Mouse (Mus musculus): ENCODE data around the gene Mylk4. TPM values are rescaled to one million over a fixed set of nuclear protein-coding genes. Genes with fewer than 3 reads are reported as not detected.

Mylk4 gene
- total RNA-seq, 2 experiments from 2014 or later: not detected

DNA sequence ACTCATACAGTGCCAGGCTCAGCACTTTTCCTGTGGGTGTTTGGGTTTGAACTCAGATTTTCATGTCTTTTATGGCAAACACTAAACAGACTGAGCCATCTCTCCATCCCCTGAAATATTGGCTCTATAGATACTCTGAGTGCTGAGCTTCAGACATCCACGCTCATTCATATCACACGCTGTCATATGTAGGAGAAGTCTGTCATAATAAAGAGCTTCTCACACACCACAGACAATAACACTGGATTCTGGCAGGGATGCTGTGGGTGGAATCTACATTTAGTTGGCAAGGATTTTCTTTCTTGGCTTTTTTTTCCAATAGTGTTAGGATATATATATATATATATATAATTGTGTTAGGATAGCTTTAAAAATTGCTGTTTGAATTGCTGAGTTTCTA, 126.2 kb downstream of the Mylk4 start:
- no peak for ATAC-seq (replicated peaks; ENCODE audit: poor library complexity, severe bottlenecking)

Other genes starting within 250 kb of the Mylk4 start
- 27.1 and 44.0 TPM in 2 replicates for gene Wrnip1, start 18.1 kb upstream of the Mylk4 start, total RNA-seq (2014; fragmentation: Nextera tagmentation)
- 42.0 and 48.3 TPM in 2 replicates for gene Wrnip1, start 18.1 kb upstream of the Mylk4 start, total RNA-seq (2017)
- not detected in 2 replicates for gene D930007J09Rik, start 18.9 kb upstream of the Mylk4 start, total RNA-seq (2014; fragmentation: Nextera tagmentation)
- gene D930007J09Rik, start 18.9 kb upstream of the Mylk4 start, total RNA-seq (2017): not detected in 2 replicates
- 232 and 310 TPM in 2 replicates for gene Serpinb1a, start 67.2 kb upstream of the Mylk4 start, total RNA-seq (2014; fragmentation: Nextera tagmentation)
- gene Serpinb1a, start 67.2 kb upstream of the Mylk4 start, total RNA-seq (2017): 511 and 544 TPM in 2 replicates
- not detected in 2 replicates for gene Serpinb1c, start 114.3 kb upstream of the Mylk4 start, total RNA-seq (2014; fragmentation: Nextera tagmentation)
- not detected in 2 replicates for gene Serpinb1c, start 114.3 kb upstream of the Mylk4 start, total RNA-seq (2017)
- 1.9 and 2.2 TPM in 2 replicates for gene Serpinb6b, start 181.3 kb upstream of the Mylk4 start, total RNA-seq (2014; fragmentation: Nextera tagmentation)
- 5.1 and 5.9 TPM in 2 replicates for gene Serpinb6b, start 181.3 kb upstream of the Mylk4 start, total RNA-seq (2017)
- gene Serpinb9, start 219.3 kb upstream of the Mylk4 start, total RNA-seq (2014; fragmentation: Nextera tagmentation): 4.8 and 5.0 TPM in 2 replicates
- gene Serpinb9, start 219.3 kb upstream of the Mylk4 start, total RNA-seq (2017): 3.2 and 4.2 TPM in 2 replicates
- not detected in 2 replicates for gene Serpinb9b, start 243.5 kb upstream of the Mylk4 start, total RNA-seq (2014; fragmentation: Nextera tagmentation)
- gene Serpinb9b, start 243.5 kb upstream of the Mylk4 start, total RNA-seq (2017): not detected in 2 replicates

Data from granulocyte monocyte progenitor cell, adult 5-6 weeks (primary cell).